Comparison of ENCODE assay signal across 8 mouse cellular contexts in genomic region chr19:7264088-7264765, GRCm38 (mm10). TPM values are rescaled to one million over a fixed set of nuclear protein-coding genes. Genes with fewer than 3 reads are reported as not detected.
A peak's percentile ranks its signal among the peaks of the same experiment; 100 is the strongest.
DNase-seq lines count a peak whose midpoint lies in the region; ATAC-seq and TF ChIP-seq lines count a peak whose summit lies in the region.

No protein-coding gene starts in this region.

- peak; percentile 73 for ATAC-seq in erythroblast, adult 5-6 weeks (replicated peaks; ENCODE audit: low FRiP score, poor library complexity, severe bottlenecking)
- ATAC-seq in heart, embryonic 14.5 days (ENCODE audit: insufficient number of reproducible peaks, insufficient read depth, low FRiP score, low read depth): no peak
- no peak; the same call in 1 of the 2 replicates for ATAC-seq in kidney, postnatal 0 days (replicated peaks; ENCODE audit: low FRiP score, low read depth)

- peak; percentile 88 for TF ChIP-seq CTCF in kidney, postnatal 0 days (IDR thresholded peaks at IDR 0.05; ENCODE audit: low read depth)

- H3K27me3 ChIP-seq in heart, embryonic 14.5 days (ENCODE audit: control insufficient read depth, insufficient read depth, low read length): no peaks in the 10 kb centered on the region
- H3K27me3 ChIP-seq in kidney, postnatal 0 days (ENCODE audit: insufficient read depth, low read length): no peaks in the 10 kb centered on the region

- peaks cover 4% of the 10 kb centered on the region; the same call in 1 of the 2 replicates for H3K9me3 ChIP-seq in heart, embryonic 14.5 days (ENCODE audit: control insufficient read depth, low read length)
- H3K9me3 ChIP-seq in kidney, postnatal 0 days (replicated peaks; ENCODE audit: low read length): no peaks in the 10 kb centered on the region

- H3K4me2 ChIP-seq in heart, embryonic 14.5 days (ENCODE audit: low read length): peak overlapping the region; percentile 38
- no peak overlapping the region for H3K4me2 ChIP-seq in kidney, postnatal 0 days (ENCODE audit: low read length)

- peak overlapping the region; percentile 37 to 95 for H3K27ac ChIP-seq in heart, embryonic 14.5 days (replicated peaks in 1 of 2; ENCODE audit: control insufficient read depth in 1 of 2, insufficient read depth in 1 of 2, low read depth in 2 of 2, low read length in 2 of 2)
- peak overlapping the region; percentile 31; the same call in 1 of the 2 replicates for H3K27ac ChIP-seq in kidney, postnatal 0 days

- H3K9ac ChIP-seq in heart, embryonic 14.5 days (ENCODE audit: low read length): peak overlapping the region; percentile 57
- H3K9ac ChIP-seq in kidney, postnatal 0 days (ENCODE audit: low read depth, low read length): no peak overlapping the region

- peaks cover 31 to 42% of the 10 kb centered on the region in 2 experiments for H3K4me1 ChIP-seq in heart, embryonic 14.5 days (ENCODE audit: control insufficient read depth in 2 of 2, insufficient read depth in 2 of 2, low read length in 2 of 2)
- peaks cover 39% of the 10 kb centered on the region for H3K4me1 ChIP-seq in kidney, postnatal 0 days (replicated peaks; ENCODE audit: insufficient read depth, low read length)

- DNase-seq in ES-CJ7 (ENCODE audit: low read depth, low spot score): peak; percentile 90
- DNase-seq in c-Kit-negative CD71-positive TER-119-positive erythroid progenitor cells, embryonic 14.5 days (ENCODE audit: low read depth, low spot score): peak; percentile 52
- peak; percentile 85 for DNase-seq in kidney, postnatal 0 days (ENCODE audit: low spot score)
- peak; percentile 86 for DNase-seq in lung, postnatal 10 days
- peak; percentile 78 to 81 for DNase-seq in right cerebral cortex, adult 2 months (ENCODE audit: low spot score in 2 of 2)
- DNase-seq in urinary bladder, postnatal 10 days (ENCODE audit: low spot score): peak; percentile 66

- WGBS in heart, embryonic 14.5 days: 12% methylated on average over 9 of the region's 9 CpGs
- WGBS in kidney, postnatal 0 days: 15% methylated on average over 9 of the region's 9 CpGs

- no peak overlapping the region for H3K4me3 ChIP-seq in heart, embryonic 14.5 days (ENCODE audit: control insufficient read depth in 1 of 2, insufficient read depth in 1 of 2, low read depth in 1 of 2, low read length in 2 of 2)
- H3K4me3 ChIP-seq in kidney, postnatal 0 days (replicated peaks; ENCODE audit: low read depth, low read length): no peak overlapping the region

- H3K36me3 ChIP-seq in heart, embryonic 14.5 days (ENCODE audit: control insufficient read depth, insufficient read depth, low read length): no peaks in the 10 kb centered on the region
- no peaks in the 10 kb centered on the region for H3K36me3 ChIP-seq in kidney, postnatal 0 days (ENCODE audit: insufficient read depth, low read length)

RNA-seq across cellular contexts. Expression of gene Rcor2, which starts 2.9 kb away (rescaled TPM):
- not detected in 2 replicates for total RNA-seq in erythroblast, adult 5-6 weeks (2015; ENCODE audit: low replicate concordance)
- 0.17 TPM in 1 of 2 replicates, not detected in the other for total RNA-seq in erythroblast, adult 5-6 weeks (2017; ENCODE audit: low replicate concordance)
- 6.1 and 10.7 TPM in 2 replicates for polyA plus RNA-seq in heart, embryonic 14.5 days (2014; fragmentation: Nextera tagmentation; extraction: Ambion mirVana)
- polyA plus RNA-seq in kidney, postnatal 0 days (2015; fragmentation: Nextera tagmentation; extraction: Ambion mirVana): 4.9 and 6.3 TPM in 2 replicates

RNA-seq across cellular contexts. Expression of gene Naa40, which starts 23.2 kb away (rescaled TPM):
- 12.5 and 20.1 TPM in 2 replicates for total RNA-seq in erythroblast, adult 5-6 weeks (2015; ENCODE audit: low replicate concordance)
- total RNA-seq in erythroblast, adult 5-6 weeks (2017; ENCODE audit: low replicate concordance): 14.5 and 15.1 TPM in 2 replicates
- polyA plus RNA-seq in heart, embryonic 14.5 days (2014; fragmentation: Nextera tagmentation; extraction: Ambion mirVana): 55.9 and 58.5 TPM in 2 replicates
- polyA plus RNA-seq in kidney, postnatal 0 days (2015; fragmentation: Nextera tagmentation; extraction: Ambion mirVana): 47.3 and 55.8 TPM in 2 replicates

RNA-seq across cellular contexts. Expression of gene Cox8a, which starts 46.8 kb away (rescaled TPM):
- 177 and 188 TPM in 2 replicates for total RNA-seq in erythroblast, adult 5-6 weeks (2015; ENCODE audit: low replicate concordance)
- 51.3 and 166 TPM in 2 replicates for total RNA-seq in erythroblast, adult 5-6 weeks (2017; ENCODE audit: low replicate concordance)
- polyA plus RNA-seq in heart, embryonic 14.5 days (2014; fragmentation: Nextera tagmentation; extraction: Ambion mirVana): 2,457 and 2,575 TPM in 2 replicates
- polyA plus RNA-seq in kidney, postnatal 0 days (2015; fragmentation: Nextera tagmentation; extraction: Ambion mirVana): 2,325 and 2,471 TPM in 2 replicates

RNA-seq across cellular contexts. Expression of gene Otub1, which starts 58.1 kb away (rescaled TPM):
- 17.3 TPM in 2 replicates for total RNA-seq in erythroblast, adult 5-6 weeks (2015; ENCODE audit: low replicate concordance)
- 15.5 and 23.1 TPM in 2 replicates for total RNA-seq in erythroblast, adult 5-6 weeks (2017; ENCODE audit: low replicate concordance)
- 151 and 153 TPM in 2 replicates for polyA plus RNA-seq in heart, embryonic 14.5 days (2014; fragmentation: Nextera tagmentation; extraction: Ambion mirVana)
- 197 and 209 TPM in 2 replicates for polyA plus RNA-seq in kidney, postnatal 0 days (2015; fragmentation: Nextera tagmentation; extraction: Ambion mirVana)
